15 mouse cellular contexts compared by ENCODE assay signal in genomic region chr5:4398087-4398486, GRCm38 (mm10).
"Had no signal": no experiment of that assay in that cellular context is flagged by ENCODE, and none has a peak within 500 bp of the region (broad histone marks: within the 10 kb centered on the region; RNA-seq: fewer than 3 reads in every experiment).

No protein-coding gene starts in this region.

- H3K4me3 ChIP-seq: kidney, embryonic 15.5 days; limb, embryonic 13.5 days; liver, embryonic 15.5 days; stomach, embryonic 15.5 days had no signal

- DNase-seq: kidney, adult 2 months; kidney, postnatal 14 days; left cerebral cortex, postnatal 4 days; lung, adult 2 months; lung, postnatal 36 days; right cerebral cortex, postnatal 14 days; thymus, adult 2 months; thymus, postnatal 36 days had no signal

- H3K4me2 ChIP-seq: kidney, embryonic 15.5 days; limb, embryonic 13.5 days; liver, embryonic 11.5 days; liver, embryonic 15.5 days; stomach, embryonic 15.5 days had no signal

- H3K27me3 ChIP-seq: kidney, embryonic 15.5 days; limb, embryonic 13.5 days; liver, embryonic 15.5 days; stomach, embryonic 15.5 days had no signal

- H3K27ac ChIP-seq: kidney, embryonic 15.5 days; limb, embryonic 13.5 days; liver, embryonic 15.5 days; stomach, embryonic 15.5 days had no signal

- H3K9me3 ChIP-seq: kidney, embryonic 15.5 days; limb, embryonic 13.5 days; liver, embryonic 15.5 days; stomach, embryonic 15.5 days had no signal

- H3K9ac ChIP-seq: kidney, embryonic 15.5 days; limb, embryonic 13.5 days; liver, embryonic 15.5 days; stomach, embryonic 15.5 days had no signal

- ATAC-seq: intestine, embryonic 16.5 days; lung, postnatal 0 days had no signal

- H3K4me1 ChIP-seq: kidney, embryonic 15.5 days; limb, embryonic 13.5 days; liver, embryonic 15.5 days; stomach, embryonic 15.5 days had no signal

- H3K36me3 ChIP-seq: kidney, embryonic 15.5 days; limb, embryonic 13.5 days; liver, embryonic 15.5 days; stomach, embryonic 15.5 days had no signal
